Mouse (Mus musculus): ENCODE data around the gene Ern2. TPM values are rescaled to one million over a fixed set of nuclear protein-coding genes. Genes with fewer than 3 reads are reported as not detected.

Ern2 gene
- polyA plus RNA-seq (2012; rRNA removed): 0.72 and 1.3 TPM in 2 replicates

- 11% methylated on average over 17 of the region's 17 CpGs for WGBS
- TF ChIP-seq POLR2A (IDR thresholded peaks at IDR 0.05; ENCODE audit: borderline replicate concordance, extremely low read depth, low read depth, low read length) (no peak), CTCF (IDR thresholded peaks at IDR 0.05; ENCODE audit: insufficient read depth, low read length) (no peak)
- Histone ChIP-seq H3K4me1 (ENCODE audit: control insufficient read depth, insufficient read depth, low read length) (no peaks in the 10 kb centered on the region), H3K4me3 (replicated peaks; ENCODE audit: extremely low read depth, low read depth, low read length) (no peak within 1 kb of the TSS)
- DNase-seq: no peak
Observed at GRCm38 (mm10) chr7:122186043-122186442, at the start of gene Ern2. Gene Ern2 (minus strand): TSS chr7:122186207.

- 75% methylated on average over 4 of the region's 4 CpGs for WGBS
- Histone ChIP-seq H3K4me3 (replicated peaks; ENCODE audit: extremely low read depth, low read depth, low read length) (no peak overlapping the region), H3K4me1 (ENCODE audit: control insufficient read depth, insufficient read depth, low read length) (no peaks in the 10 kb centered on the region)
- no peak for DNase-seq
- TF ChIP-seq POLR2A (IDR thresholded peaks at IDR 0.05; ENCODE audit: borderline replicate concordance, extremely low read depth, low read depth, low read length) (no peak), CTCF (IDR thresholded peaks at IDR 0.05; ENCODE audit: insufficient read depth, low read length) (no peak)
Observed at GRCm38 (mm10) chr7:122230866-122231265, 44.9 kb upstream of the Ern2 start.

DNA sequence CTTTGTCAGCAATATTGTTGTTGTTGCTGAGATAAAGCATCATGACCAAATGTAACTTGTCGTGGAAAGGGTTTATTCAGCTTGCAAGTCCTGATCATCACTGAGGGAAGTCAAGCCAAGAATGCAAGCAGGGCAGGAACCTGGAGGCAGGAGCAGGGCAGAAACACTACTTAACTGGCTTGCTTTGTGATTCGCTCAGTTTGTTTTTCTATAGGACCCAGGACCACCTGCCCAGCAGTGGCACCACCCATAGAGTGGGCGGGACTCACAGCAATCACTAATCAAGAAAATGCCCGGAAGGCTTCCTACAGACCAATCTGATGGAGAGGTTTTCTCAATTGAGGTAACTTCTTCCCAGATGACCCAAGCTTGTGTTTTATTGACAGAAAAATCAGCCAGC is 43.9 kb upstream of the Ern2 start:
- H3K4me1 ChIP-seq (ENCODE audit: control insufficient read depth, insufficient read depth, low read length): no peaks in the 10 kb centered on the region
- 67% methylated on average over 4 of the region's 4 CpGs for WGBS
- DNase-seq: no peak
- no peak for TF ChIP-seq POLR2A (IDR thresholded peaks at IDR 0.05; ENCODE audit: borderline replicate concordance, extremely low read depth, low read depth, low read length)
- no peak for TF ChIP-seq CTCF (IDR thresholded peaks at IDR 0.05; ENCODE audit: insufficient read depth, low read length)
- no peak overlapping the region for H3K4me3 ChIP-seq (replicated peaks; ENCODE audit: extremely low read depth, low read depth, low read length)

GRCm38 (mm10) chr7:122229306-122229705 is 43.3 kb upstream of the Ern2 start:
- no peaks in the 10 kb centered on the region for H3K4me1 ChIP-seq (ENCODE audit: control insufficient read depth, insufficient read depth, low read length)
- DNase-seq: no peak
- no peak for TF ChIP-seq CTCF (IDR thresholded peaks at IDR 0.05; ENCODE audit: insufficient read depth, low read length)
- no peak for TF ChIP-seq POLR2A (IDR thresholded peaks at IDR 0.05; ENCODE audit: borderline replicate concordance, extremely low read depth, low read depth, low read length)
- no peak overlapping the region for H3K4me3 ChIP-seq (replicated peaks; ENCODE audit: extremely low read depth, low read depth, low read length)
- 59% methylated on average over 3 of the region's 3 CpGs for WGBS

- H3K4me1 ChIP-seq (ENCODE audit: control insufficient read depth, insufficient read depth, low read length): no peaks in the 10 kb centered on the region
- 79% methylated on average over 4 of the region's 4 CpGs for WGBS
- TF ChIP-seq POLR2A (IDR thresholded peaks at IDR 0.05; ENCODE audit: borderline replicate concordance, extremely low read depth, low read depth, low read length): no peak
- TF ChIP-seq CTCF (IDR thresholded peaks at IDR 0.05; ENCODE audit: insufficient read depth, low read length): no peak
- no peak for DNase-seq
- no peak overlapping the region for H3K4me3 ChIP-seq (replicated peaks; ENCODE audit: extremely low read depth, low read depth, low read length)
Observed at GRCm38 (mm10) chr7:122226744-122227143, 40.7 kb upstream of the Ern2 start.

DNA sequence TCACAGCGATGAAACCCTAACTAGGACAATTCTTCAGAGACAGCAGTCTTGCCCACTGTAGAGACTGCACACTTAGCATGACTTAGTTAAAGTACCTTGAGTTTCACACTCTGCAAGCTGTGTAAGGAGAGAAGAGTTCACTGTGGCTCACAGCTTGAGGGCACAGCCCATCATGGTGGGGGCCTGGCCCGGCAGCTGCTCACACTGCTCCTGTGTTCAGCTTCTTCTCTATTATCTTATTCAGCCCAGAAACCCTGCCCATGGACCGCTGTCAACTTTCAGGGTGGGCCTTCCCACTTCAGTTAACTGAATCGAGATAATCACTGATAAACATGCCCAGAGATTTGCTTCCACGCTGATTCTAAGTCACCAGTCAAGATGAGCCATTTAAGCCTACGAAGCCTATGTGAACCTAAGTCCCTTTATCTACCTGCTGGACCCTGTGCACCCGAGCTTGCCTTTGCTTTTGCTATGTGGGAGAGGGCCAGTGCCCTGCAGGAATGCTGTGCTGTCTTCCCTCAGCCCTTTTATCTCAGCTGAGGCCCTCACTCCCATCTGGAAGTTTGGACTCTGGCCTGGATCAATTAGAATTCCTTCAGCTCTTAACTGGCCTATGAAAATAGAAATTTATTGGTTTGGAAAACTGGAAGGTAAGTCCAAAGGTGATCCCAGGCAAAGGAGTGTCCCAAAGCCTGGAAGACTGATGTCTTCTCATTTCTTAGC is 40.2 kb upstream of the Ern2 start:
- no peak overlapping the region for H3K4me3 ChIP-seq (replicated peaks; ENCODE audit: extremely low read depth, low read depth, low read length)
- no peaks in the 10 kb centered on the region for H3K4me1 ChIP-seq (ENCODE audit: control insufficient read depth, insufficient read depth, low read length)
- 69% methylated on average over 7 of the region's 7 CpGs for WGBS
- TF ChIP-seq POLR2A (IDR thresholded peaks at IDR 0.05; ENCODE audit: borderline replicate concordance, extremely low read depth, low read depth, low read length): no peak
- DNase-seq: no peak

- 11% methylated on average over 20 of the region's 20 CpGs for WGBS
- TF ChIP-seq CTCF (IDR thresholded peaks at IDR 0.05; ENCODE audit: insufficient read depth, low read length): no peak
- no peak for TF ChIP-seq POLR2A (IDR thresholded peaks at IDR 0.05; ENCODE audit: borderline replicate concordance, extremely low read depth, low read depth, low read length)
- Histone ChIP-seq H3K4me3 (replicated peaks; ENCODE audit: extremely low read depth, low read depth, low read length) (peak within 1 kb of the TSS; percentile 39), H3K4me1 (ENCODE audit: control insufficient read depth, insufficient read depth, low read length) (peaks cover 4% of the 10 kb centered on the region; the same call in 1 of the 2 replicates)
- peak; percentile 12 for DNase-seq
Observed at GRCm38 (mm10) chr7:122219315-122219801, 33.4 kb upstream of the Ern2 start, which contains the start of gene Chp2. Gene Chp2 (plus strand): TSS chr7:122219496.

DNA sequence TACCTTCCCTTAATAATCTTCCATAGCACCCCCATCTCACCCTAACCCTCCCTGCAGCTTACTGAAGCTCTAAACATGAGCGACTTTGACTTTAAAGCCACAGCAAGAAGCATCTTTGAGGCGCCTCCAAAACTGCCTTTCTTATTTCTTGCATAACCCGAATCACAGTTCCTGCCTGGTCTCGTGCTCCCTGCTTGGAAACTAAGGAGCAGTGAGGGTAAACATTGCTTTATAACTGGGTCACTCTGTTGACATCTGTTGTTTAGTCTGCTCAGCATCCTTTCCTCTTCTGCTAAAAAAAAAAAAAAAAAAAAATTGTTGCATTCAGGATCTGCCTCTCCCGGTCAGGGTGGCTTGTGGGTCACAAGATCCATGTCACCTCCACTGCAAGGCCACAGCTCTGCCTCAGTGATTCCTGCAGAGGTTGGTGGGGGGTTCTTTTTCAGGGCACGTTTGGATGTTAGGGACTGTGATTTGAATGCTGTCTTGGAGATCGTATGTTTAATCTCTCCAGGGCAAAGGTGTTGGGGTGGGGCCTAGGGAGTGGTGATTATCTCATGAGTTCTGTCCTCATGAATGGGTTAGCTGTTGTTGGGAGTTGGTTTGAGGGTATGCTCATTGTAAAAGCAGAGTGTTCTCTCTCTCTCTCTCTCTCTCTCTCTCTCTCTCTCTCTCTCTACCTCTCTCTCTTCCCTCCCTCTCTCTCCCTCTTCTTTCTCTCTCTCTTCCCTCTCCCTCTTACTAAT is 22.4 kb upstream of the Ern2 start:
- TF ChIP-seq POLR2A (IDR thresholded peaks at IDR 0.05; ENCODE audit: borderline replicate concordance, extremely low read depth, low read depth, low read length) (no peak), CTCF (IDR thresholded peaks at IDR 0.05; ENCODE audit: insufficient read depth, low read length) (no peak)
- WGBS: 18% methylated on average over 7 of the region's 7 CpGs
- Histone ChIP-seq H3K4me1 (ENCODE audit: control insufficient read depth, insufficient read depth, low read length) (no peaks in the 10 kb centered on the region), H3K4me3 (replicated peaks; ENCODE audit: extremely low read depth, low read depth, low read length) (no peak overlapping the region)
- no peak for DNase-seq

GRCm38 (mm10) chr7:122206121-122206520 is 20.1 kb upstream of the Ern2 start:
- no peak for TF ChIP-seq CTCF (IDR thresholded peaks at IDR 0.05; ENCODE audit: insufficient read depth, low read length)
- TF ChIP-seq POLR2A (IDR thresholded peaks at IDR 0.05; ENCODE audit: borderline replicate concordance, extremely low read depth, low read depth, low read length): no peak
- WGBS: 76% methylated on average over 2 of the region's 2 CpGs
- DNase-seq: no peak
- no peak overlapping the region for H3K4me3 ChIP-seq (replicated peaks; ENCODE audit: extremely low read depth, low read depth, low read length)
- no peaks in the 10 kb centered on the region for H3K4me1 ChIP-seq (ENCODE audit: control insufficient read depth, insufficient read depth, low read length)

Data from lung, adult 2 months (tissue).